Mouse (Mus musculus) erythroblast, embryonic 14.5 days (primary cell): Measurements from ENCODE around the gene Gpsm3.

ENCODE experiments used
- GATA1 ChIP-seq: IDR thresholded peaks from 2 replicates; pipeline ENCODE4 v1.6.1; 2012; ENCODE audit warnings: low read length, inconsistent platforms, mixed read lengths
- TAL1 ChIP-seq: IDR thresholded peaks from 3 replicates; pipeline ENCODE4 v1.6.1; 2012; ENCODE audit warnings: low read length, inconsistent platforms, mixed read lengths

DNA sequence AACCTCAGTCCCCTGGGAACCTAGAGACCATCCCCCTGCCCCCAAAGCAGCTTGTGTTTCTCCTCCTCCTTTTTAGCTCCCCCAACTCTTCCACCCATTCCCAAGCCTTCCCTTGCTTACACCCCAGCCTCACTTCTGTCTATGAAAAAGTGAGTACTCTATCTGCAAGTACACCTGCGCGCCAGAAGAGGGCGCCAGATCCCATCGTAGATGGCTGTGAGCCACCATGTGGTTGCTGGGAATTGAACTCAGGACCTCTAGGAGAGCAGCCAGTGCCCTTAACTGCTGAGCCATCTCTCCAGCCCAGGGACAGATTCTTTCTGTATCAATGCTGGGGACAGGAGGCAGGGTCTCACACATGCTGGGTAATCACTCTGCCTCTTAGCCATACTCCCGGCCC, 17.7 kb upstream of the Gpsm3 start:
- no peak for TF ChIP-seq TAL1
- no peak for TF ChIP-seq GATA1
